Mouse (Mus musculus) heart, adult 2 months (tissue): Measurements from ENCODE around the gene Polr2f.

ENCODE experiments used
- CTCF ChIP-seq: fragments of 200-600 bp; IDR thresholded peaks from 2 replicates; pipeline ENCODE4 v1.8.1; 2022; ENCODE audit warnings: antibody characterized with exemption, mild to moderate bottlenecking, moderate library complexity
- EP300 ChIP-seq: fragments of 200-500 bp; IDR thresholded peaks from 2 replicates; pipeline ENCODE4 v1.6.1; 2011; ENCODE audit warnings: low read depth, low read length, control low read depth; ENCODE audit not compliant: insufficient read depth
- POLR2A ChIP-seq: fragments of 200-500 bp; IDR thresholded peaks from 2 replicates; pipeline ENCODE4 v1.6.1; 2011; ENCODE audit warnings: mild to moderate bottlenecking, low read depth, low read length, control low read depth; ENCODE audit not compliant: insufficient read depth

DNA sequence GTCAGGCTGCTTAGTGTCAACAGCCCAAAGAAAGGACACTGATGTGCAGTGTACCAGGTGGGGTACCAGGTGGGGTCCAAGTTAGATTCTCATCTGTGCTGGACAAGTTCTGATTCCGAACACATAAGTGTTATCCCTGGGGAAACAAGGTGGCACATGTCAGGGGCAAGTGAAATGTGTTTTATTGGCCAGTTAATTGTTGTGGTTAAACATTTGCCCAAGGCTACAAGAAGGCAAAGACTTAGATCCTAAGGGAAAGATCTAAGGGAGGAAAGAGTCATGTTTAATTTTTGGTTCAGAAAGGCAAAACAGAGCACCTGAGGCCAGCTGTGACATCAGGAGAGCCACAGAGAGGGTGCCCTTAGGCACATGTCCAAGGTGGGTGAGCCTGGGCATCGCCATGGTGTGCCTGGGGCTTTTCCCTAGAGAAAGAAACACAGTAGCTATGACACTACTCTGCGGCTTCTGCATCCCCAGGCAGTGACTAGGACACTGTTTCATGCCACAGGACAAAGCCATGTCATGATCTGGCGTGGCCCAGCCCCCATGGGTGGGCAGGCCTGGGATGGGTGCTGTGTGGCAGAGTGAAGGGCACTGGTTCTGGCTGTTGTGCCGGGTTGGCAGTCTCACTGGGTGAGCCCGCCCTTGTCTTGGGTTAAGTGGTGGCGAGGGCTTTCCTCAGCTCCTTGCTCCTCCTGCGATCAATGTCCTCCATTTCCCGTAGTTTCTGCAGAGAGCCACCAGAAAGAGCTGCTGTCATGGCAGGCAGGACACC lies 6.1 kb upstream of the Polr2f start:
- TF ChIP-seq CTCF (no peak), POLR2A (no peak), EP300 (no peak)
